Mouse (Mus musculus) erythroid progenitor cell, adult 5-6 weeks (primary cell): ENCODE data around the gene Naif1. TPM values are rescaled to one million over a fixed set of nuclear protein-coding genes. Genes with fewer than 3 reads are reported as not detected.

Source experiments
- ATAC-seq: replicated peaks from 2 replicates; pipeline ENCODE4 v1.8.0; 2016; ENCODE audit warnings: moderate number of reproducible peaks, mild to moderate bottlenecking, moderate TSS enrichment, inconsistent platforms; ENCODE audit not compliant: poor library complexity, low FRiP score, severe bottlenecking
- total RNA-seq, 2 experiments: library from RNA; stranded (forward) in 1 of 2; stranded (reverse) in 1 of 2; fragments of 150-400 nt in 1 of 2; fragments of 186-747, 209-891 nt in 1 of 2; gene quantifications; 2 replicates each; pipeline versions ENCODE4 v1.2.3 to v1.2.4; 2015 to 2017; ENCODE audit warnings: low replicate concordance in 2 of 2

Gene Naif1
- 4.0 TPM in 1 of 2 replicates, not detected in the other for total RNA-seq (2015; ENCODE audit: low replicate concordance)
- total RNA-seq (2017; ENCODE audit: low replicate concordance), result 0.23 and 2.1 TPM in 2 replicates

DNA sequence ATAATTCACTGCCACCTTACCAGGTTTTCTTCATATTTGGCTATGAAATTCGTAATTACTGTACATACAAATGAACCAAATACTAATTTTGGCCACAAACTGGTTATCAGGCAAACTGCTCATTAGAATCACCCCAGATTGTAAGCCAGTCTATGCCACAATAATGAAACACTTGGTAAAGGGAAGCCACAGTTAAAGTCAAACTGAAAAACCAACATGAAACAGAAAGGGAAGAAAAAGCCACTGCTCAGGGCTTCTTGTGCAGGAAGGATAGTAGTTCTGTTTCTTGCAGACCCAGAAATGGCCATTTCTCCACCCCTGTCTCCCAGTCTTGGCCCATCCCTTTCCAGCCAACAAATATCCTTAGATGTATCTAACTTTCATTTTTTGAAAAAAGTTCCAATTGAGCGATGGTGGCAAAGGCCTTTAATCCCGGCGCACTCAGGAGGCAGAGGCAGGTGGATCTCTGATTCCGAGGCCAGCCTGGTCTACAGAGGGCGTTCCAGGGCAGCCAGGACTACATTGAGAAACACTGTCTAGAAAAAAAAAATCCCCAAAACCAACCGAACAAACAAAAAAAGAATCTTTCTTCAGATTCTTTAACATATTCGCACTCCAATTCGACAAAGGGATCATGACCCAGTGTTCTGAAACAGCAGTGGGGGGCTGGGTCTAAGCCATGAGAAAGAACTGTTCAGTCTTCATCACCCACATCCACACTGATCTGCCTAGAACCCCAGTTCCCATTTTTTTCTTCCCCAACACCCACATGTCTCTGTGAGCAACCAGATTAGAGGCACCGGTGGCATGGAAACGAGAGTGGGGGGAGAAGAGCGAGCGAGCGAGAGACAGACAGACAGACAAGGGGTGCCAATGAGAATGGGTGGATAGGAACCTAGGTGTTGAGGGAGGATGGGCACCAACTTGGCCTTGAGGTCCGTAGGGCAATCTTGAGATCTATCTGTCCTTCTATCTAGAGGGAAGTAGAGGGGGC, at the start of gene Naif1:
TSS of gene Naif1 (plus strand) at position 697 of the 994 bp plus-strand sequence.
- ATAC-seq, result no peak

DNA sequence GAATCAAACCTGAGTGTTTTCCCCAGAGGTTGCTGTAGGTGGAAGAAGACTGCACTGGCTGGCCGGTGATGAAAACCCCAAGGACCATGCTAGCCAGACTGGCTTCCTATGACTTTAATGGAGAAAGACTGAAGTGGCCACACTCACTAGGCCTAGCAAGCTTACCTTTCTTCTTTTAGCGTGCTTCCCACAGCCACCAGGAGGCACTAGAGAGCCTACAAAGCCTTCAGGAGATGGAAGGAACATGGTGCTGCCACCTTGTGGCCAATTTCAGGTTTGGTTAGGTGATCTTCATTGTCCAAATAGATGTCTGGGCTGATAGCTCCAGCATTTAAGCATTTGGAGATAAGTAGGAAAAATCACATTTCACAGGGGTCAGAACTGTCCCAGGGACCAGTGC, 45.6 kb upstream of the Naif1 start:
- ATAC-seq, result peak; percentile 85

DNA sequence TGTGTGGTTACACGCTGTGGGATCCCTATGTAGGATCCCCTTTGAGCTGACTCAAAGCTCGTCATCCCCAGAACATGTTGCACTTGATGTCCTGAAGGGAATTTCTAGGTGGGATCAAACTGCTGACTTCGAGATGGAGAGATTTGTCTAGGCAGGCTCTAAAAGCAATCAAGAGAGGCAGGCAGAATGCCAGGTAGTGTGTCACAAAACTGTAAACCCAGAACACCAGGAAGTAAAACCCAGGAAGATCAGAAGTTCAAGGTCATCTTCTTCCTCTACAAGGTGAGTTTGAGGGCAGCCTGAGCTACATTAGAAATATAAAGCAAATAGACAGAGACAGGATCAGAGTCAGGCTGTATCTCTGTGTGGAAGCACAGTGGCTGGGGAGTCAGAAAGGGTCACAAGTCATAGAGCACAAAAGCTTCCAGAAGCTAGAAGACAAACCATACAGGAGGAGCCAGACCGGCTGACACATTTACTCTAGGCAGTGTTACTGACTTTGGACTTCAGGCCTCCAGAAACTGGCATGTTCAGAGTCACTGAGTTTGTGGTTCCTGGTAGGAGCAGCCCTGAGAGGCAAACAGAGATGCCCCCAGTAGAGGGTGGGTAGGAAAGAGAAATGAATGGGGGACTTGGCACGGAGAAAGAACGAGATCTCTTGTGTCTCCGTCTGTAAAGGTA, 43.0 kb upstream of the Naif1 start:
- no peak for ATAC-seq

DNA sequence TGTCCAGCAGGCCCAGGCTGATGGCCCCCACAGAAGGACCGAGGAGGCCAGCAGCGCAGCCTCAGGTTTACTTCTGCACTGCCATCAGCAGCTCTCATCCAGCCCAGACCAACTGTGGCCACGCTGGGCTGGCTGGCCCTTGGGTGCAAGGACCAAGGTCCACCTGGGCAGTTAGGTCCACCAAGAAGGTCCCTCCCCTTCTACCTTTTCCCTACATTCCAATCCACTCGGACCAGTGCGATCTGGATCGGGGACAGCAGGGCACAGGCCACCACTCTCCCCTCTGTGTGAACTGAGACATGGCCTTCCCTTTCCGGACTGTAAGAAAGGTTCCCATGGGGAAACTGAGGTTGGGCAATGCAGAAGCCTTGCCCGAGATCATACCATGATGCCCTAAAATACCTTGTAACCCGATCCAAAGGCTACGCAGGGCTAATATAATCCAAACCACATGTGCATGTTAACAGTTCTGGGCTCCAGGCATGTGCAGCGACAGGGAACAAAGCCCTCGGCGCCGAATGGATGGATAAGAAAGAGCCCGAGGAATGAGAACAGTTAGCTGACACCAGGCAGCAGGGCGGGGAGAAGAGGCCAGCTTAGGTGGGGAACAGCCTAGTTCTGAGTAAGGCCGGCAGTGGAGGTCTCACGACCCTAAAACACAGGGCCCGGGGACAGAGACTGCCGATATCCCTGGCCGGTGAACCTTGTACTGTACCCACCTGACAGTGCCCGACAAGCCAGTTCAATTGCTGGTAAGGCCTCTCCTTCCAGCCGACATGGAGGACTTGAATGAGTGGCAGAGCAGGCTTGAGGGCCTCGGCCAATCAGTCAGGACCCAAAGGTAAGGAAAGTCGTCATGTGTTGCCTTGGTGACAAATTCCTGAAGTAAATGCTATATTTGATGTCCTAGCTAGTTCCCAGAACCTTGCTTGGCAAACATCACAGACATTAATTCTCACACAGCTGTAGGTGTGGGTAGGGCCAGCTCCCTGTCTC, 41.5 kb upstream of the Naif1 start:
- no peak for ATAC-seq

DNA sequence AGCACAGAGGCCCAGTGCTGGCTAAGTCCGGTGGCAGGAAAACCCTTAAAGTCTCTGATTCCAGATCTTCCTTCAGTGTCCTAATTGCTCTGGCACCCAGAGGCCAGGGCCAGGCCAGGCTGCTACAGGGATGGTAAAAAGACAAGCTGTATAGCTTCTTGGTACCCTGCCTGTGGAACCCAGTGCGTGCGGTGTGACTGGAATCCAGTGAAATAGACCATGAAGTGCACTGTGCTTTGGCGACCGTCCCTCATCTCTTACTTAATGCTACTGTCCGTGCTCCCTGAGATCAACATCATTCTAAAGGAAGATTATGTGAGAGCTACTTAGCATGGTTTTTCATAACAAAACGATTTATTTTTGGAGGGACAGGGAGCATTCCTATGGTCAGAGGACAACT, 38.9 kb upstream of the Naif1 start:
- no peak for ATAC-seq

DNA sequence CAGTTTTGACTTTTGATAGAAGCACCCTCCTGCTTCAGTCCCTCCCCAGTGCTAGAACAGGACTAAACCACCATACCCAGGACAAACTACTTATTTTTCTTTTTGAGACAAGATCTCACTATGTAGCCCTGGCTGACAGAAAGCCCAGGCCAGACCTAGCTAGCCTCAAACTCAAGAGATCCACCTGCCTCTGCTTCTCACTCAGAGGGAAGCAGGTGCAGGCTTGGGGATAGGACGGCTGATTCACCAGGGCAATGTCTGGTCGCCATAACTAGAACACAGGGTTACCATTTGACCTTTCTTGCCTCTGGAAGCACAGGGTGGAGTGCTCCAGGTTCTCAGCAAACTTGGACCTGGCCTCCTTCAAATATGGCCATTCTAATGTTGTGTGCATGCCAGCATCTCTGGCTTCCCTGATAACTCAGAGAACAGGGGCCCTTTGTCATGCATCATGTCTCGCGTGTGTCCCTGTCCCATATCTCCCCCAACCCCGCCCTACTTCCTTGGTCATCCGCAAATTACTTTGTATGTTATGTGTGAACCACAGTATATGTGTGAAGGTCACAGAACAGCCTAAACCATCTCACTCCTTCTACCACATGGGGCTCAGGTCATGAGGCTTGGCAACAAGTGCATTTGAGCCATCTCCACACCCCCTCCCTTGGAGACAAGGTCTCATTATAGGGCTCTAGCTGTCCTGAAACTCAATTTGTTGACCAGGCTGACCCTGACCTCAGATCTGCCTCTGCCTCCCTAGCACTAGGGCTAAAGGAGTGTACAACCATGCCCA, 37.3 kb upstream of the Naif1 start:
- ATAC-seq, result no peak

DNA sequence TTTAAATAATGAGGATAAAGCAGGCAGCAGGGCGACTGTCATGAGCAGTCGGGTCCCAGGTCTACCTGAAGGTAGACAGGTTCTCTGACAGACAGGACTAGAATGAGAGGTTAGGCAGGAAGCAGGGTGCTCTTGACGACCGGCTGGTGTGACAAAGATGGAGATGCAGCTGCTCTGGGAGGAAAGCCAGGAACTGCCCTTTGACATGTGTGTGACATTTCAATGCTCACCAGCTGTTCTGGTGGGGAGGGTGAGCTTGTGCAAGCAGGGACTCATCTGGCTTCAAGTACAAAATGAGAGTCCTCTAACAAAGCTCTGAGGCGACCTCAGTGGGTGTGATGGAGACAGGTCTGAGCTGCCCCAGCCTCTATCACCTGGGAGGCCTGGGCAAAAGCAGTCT, 36.3 kb upstream of the Naif1 start:
- ATAC-seq, result no peak

DNA sequence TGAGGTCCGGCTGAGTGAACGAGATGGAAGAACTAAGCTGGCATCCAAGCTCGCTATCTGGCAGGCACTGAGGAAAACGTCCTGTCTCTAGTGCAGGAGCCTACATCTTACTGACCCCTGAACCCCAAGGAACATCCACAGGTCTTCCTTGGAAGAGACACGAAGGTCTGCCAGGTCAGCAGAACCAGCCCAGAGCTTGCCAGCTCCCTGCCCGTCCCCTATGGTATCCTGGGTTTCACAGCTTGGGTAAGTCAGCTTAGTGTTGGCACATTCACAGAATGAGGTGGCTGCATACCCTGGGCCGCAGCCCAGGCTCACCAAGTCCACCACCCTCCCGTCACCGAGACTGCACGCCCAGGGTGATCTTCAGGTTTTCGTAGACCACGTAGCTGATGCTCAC, 34.5 kb upstream of the Naif1 start:
- no peak for ATAC-seq

DNA sequence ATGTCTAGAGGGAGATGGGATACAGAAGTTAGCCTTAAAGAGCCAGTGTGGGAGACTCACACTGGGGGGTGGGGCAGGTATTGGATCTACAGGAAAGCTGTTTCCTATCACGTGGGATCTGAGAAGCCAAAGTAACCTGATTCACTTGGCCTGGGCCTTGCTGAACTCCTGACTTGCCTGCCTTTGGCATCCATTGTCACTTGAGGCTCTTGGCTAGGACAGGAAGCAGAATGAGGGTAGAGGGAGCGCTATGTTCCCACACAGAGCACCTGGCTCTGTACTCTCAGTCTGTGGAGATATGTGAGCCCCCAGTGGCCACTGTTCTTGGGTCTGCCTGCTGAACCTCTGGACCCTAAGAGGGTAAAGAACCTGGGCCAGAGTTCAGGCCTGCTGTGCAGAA, 33.7 kb upstream of the Naif1 start:
- ATAC-seq, result no peak

DNA sequence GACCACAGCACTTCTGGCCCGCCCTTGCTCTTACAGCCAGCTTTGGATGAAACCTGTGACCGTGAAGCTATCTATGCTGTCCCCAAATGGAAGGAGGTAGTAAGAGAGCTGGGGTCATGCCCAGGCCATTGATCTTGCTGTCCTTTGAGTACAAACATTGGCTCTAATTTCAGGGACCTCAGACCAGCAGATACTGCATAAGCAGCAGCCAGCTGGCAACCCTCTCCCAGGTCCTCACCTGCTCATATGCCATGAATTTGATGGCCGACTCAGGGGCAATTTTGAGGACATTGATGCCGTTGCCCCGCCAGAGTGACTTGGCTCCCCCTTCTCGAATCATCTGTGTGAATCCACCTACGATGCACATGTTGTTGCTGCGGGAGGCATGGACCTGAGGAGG, 32.8 kb upstream of the Naif1 start:
- no peak for ATAC-seq

DNA sequence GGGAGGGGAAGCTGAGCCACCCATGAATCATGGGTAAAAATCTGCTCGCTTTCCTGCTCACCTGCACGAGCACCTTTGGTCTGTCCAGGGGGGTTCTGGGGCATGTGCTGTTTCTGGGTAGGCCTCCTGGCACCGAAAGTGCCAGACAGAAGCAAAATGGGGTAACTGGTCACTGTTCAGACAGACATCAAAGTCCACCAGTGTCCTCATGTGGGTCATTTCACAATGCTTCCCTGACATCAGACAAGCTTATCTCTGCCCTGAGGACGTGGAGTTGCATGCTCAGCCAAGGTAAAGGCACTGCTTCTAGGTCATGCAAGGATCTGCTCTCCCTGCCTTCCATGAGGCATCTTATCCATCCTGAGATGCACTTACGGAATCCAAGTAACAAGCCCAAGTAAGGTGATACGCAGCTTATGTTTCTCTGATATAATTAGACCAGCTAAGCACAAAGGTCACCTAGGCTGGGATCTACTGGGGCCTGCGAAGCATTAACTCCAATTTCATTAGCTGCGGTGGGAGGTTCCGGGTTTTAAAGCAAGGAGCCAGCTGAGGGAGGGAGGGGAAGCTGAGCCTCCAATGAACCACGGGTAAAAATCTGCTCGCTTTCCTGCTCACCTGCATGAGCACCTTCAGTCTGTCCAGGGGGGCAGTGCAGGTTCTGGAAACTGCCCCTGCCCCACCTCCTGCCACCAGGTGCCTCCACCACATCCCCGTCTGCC, 31.7 kb upstream of the Naif1 start:
- no peak for ATAC-seq

DNA sequence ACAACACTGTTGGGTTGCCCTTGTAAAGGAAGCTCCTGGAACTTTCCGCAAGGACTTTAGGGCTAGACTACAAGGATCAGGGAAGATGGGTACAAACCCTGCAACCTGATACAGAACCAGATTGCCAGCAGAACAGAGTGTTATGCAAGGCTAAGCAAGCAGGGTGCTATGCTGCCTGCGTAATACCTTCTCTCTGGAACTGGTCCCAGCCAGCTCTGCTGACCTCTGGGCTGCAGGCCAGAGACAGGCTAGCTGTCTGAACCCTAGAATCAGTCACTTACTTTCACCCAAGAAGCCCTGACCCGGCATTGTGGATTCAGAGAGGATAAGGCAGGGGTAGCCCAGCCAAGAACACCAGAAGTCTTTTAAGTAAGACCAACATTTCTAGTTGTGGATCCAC, 30.9 kb upstream of the Naif1 start:
- ATAC-seq, result no peak

DNA sequence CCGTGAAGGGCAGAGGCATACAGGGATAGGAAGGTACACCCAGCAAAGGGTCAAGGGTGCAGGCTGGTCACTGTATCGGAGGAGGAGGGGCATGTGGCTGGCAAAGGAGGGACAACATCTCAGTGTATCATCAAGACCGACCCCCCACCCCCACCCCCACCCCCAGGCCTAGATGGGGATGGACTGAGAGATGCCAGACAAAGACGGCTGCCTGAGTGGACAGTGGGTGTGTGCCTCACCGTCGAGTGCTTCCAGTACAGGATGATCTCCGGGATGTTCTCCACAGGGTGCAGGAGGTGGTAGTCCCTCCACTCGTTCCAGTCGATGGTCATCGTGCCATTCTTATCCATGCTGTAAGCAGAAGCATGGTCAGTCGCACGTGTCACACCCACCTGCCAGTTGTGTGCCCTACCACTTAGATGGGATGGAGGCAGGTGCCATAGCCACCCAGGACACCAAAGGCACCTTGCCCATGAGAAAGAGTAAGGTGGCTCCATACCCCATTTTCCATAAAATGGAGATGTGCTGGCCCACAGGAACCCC, 30.1 kb upstream of the Naif1 start:
- ATAC-seq, result no peak

DNA sequence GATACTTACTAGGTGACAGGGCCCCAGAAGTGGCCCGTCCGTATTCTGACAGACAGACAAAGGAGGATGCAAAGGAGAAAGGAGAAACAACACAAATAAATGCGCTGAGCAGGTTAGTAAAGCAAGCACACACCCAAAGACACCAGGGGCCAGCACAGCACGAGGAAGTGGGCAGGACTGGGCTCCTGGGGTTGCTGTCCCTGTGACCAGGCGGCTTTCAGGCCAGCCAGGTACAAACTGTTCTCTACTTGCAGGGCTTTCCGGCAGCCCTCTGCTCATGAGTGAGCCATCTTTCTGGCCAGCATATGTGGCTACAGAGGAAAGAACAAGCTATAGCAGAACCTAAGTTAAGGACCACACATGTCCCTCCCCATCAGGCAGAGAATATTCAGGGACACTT, 29.6 kb upstream of the Naif1 start:
- ATAC-seq, result no peak

DNA sequence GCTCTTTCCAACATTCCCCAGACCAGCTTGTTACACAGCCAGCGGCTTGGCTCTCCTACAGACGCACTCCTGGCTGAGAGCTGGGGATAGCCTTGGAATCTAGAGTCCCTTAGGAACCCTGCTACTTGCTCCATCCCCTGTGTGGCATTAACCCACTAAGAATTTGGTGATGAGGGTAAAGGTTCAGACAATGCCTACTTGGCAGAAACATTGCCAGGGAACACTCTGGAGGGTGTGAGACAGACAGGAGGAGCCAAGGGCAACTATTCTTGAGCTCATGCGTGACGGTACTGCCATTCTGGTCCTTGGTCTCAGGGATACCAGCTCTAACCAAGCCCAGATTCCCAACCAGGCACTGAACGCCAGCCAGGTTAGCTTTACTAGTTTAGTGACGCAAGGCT, 28.4 kb upstream of the Naif1 start:
- ATAC-seq, result no peak

DNA sequence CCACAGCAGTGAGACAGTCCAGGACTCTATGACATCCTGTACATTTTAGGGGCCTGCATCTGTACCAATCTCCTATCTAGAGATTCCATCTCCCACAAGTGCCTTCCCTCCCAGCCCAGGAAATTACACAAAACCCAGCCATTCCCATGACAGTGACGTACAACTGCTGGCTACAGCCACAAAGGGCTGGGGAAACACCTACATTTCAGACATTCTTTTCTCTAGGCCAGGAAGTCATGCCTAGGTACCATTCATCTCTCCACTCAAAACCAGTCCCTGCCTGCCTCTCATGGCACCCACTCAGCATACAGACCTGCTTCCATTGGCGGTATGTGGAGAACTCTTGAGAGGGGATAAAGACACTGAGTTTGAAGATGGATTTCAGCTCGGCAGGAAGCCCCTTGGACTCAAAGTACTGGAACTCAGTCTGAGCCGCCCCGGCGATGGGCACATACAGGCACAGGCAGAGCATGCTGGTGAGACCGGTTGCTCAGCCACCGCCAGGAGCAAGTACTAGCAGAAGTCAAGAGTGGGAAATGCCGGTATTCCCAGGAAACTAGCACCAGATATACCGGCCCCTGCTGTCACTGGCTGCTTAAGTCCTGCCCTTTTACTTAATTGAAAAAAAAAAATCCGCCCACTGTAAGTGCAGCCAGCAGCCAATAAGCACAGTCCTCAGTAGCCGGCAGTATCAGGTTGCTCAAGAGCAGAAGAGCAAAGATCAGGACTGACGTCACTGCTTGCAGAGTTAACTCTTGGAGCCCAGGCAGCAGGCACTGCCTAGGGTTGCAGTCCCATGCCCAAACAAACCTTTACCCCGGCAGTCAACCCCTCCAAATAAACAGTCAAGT, 26.6 kb upstream of the Naif1 start:
- ATAC-seq, result peak; percentile 76

DNA sequence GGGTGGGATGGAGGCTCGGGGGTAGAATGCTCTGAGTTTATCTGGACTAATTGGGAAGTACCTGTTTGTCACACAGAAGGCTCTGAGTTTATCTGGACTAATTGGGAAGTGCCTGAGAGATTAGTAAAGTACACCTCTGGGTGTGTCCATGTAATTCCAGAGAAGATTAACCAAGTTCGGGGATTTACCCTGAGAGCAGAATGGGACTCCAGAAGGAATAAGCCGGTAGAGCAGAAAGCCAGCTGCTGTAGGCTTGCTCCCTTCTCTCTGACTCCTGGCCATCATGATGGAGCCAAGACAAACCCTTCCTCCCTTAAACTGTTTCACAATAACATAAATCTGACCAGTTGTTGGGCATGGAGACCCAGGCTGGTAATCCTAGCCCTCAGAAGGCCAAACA, 25.5 kb upstream of the Naif1 start:
- ATAC-seq, result no peak
